Mouse (Mus musculus): ENCODE measurements at regions not wholly inside any gene's neighbourhood (a gene's known extent, or its start where the extent isn't known, plus 50 kb on each side); places are given as distances from the start of the nearest gene placed in this dataset.

DNA sequence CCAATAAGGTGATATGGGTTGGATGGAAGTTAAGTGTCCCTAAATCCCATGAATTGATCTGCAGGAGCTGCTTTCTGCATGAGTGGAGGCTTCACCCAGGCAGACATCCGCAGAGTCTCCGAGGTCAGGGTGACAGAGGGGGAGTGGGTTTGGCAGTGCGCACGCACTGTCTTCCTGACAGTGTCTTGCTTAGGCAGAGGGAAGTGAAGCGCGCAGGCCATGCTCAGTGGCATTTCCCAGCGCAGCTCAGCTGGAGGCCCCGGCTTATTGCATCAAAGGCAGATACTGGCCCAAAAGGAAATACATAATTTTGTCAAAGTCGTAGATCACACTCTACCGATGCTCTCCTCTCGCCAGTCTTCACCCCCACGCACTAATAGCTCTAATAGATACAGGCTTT is 252.7 kb upstream of the Dnajc24 start:
- DNase-seq: no peak

DNA sequence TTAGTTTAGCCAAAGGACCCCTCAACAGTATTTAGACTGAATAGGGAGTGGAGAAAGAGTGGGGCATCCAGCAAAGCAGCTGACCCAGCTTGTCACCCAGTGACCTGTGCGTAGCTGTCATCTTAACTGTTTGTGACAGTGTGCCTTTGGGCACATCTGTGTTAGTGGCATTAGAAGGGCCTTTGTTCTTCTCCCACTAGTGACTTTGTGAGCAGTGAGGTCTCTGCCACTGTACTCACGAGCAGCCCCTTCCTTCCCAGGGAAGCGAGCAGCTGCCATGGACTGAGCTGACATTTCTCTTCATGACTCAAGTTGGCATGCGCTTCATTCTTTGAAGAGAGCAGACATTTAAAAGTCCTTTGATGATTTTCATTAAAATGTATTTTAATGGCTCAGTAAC is 231.0 kb upstream of the Dnajc24 start:
- DNase-seq: no peak

DNA sequence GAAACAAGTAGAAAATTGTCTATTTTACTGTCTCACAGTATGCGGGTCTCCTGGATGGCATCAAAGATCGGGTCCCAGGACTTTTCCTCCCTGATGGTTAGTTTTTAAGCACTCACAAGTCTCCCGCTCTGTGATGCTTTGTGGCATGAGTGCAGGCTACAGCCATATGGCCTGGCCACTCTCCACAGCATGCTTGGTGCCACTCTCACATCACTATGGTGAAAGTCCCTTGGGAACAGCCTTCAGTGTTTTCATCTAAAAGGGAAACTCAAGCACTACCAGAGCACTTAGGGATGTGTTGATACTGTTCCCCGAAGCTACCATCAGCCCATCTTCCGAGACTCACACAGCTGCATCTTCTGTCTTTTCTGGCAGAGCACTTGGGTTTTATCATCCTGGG is 227.8 kb upstream of the Dnajc24 start:
- no peak for DNase-seq

GRCm38 (mm10) chr2:106230021-106230420 is 226.7 kb upstream of the Dnajc24 start:
- DNase-seq: no peak

- no peak for DNase-seq
These were observed 224.9 kb upstream of the Dnajc24 start for GRCm38 (mm10) chr2:106228249-106228648.

GRCm38 (mm10) chr2:106216169-106216568 is 212.8 kb upstream of the Dnajc24 start:
- DNase-seq: no peak

- DNase-seq: no peak
These were observed 210.4 kb upstream of the Dnajc24 start for GRCm38 (mm10) chr2:106213740-106214139.

- DNase-seq: no peak
These were observed 207.4 kb upstream of the Dnajc24 start for GRCm38 (mm10) chr2:106210773-106211172.

- DNase-seq: no peak
These were observed 205.5 kb upstream of the Dnajc24 start for GRCm38 (mm10) chr2:106208767-106209250.

DNA sequence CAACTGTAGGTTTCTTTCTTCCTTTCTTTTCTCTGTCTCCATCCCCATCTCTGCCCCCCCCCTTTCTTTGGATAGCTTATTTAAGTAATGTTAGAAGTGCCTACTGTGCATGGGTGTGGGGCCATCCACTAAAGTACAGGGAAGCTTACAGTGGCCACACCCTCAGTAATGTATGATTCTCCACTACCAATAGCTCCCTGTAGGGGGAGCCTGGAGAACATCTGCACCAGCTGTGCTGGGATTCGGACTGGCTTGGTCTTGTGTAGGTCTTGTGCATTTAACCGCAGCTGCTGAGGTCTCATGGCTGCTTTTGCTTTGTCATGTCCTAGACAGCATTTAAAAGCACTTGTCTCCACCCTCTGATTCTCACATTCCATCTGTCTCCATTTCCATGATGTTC is 196.8 kb upstream of the Dnajc24 start:
- DNase-seq: no peak

DNA sequence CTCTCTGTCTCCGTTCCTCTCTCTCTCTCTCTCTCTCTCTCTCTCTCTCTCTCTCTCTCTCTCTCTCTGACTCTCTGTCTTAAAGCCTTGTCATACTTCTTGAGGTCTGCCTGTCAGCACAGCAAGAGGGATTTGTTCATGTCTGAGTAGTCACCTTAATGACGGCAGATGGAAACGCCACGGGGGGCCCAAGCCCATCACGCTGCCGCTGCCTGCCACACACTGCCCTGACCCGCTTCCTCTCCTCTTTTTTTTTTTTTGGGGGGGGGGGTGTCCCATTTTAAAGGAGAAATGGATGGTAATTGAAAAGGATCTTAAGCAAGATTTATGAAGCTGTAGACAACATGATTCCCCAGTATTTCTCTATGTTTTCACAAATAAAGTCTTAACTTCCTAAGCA is 191.8 kb upstream of the Dnajc24 start:
- DNase-seq: no peak

DNA sequence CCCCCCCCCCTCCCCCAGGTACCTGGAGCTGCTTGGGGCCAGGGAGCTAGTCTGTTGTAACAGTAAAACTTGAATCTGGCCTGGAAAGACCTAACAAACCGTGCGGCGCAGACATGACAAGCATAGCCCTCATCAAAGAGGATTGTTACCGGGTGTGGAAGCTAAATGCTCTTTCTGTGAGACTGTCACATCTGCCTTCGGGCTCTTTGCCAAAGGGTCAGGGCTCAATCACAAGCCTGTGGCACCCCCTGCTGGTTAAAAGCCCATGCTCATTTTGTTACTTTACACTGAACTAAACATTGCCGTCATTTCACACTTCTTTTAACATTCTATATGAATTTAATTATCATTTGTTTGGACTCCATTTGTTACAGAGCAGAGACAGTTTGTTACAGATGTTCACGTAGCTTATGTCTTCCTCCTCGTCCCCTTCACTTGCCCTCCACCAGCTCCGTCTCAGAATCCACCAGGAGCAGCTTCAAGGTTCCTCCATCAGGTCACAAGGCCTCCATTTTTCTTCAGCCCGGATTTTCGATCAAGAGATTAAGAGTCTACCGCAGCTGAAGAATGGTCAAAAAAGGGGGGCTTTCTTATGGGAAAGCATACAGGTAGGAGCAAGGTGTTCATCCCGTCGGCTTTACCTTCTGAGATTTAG is 191.1 kb upstream of the Dnajc24 start:
- DNase-seq: peak; percentile 75

DNA sequence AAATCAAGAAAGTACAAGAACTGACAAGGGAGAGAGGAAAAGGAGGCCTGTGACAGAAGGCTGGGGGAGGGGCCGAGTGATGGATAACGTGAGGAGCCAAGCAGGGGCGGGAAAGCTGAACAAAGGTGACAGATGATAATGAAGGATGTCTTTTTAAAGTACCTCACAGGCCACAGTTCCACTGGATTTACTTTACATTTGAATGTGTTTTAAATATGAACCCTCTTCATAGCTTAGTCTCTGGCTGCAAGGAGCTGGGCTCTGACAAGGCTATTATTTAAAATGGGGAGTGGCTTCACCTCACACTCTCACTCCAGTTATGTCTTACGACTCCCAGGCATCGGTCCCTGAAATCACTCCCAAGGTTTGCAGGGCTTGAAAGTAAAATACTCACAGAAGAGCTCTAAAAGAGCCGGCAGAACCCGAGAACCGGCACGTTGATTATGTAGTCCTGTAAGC is 190.6 kb upstream of the Dnajc24 start:
- DNase-seq: no peak

DNA sequence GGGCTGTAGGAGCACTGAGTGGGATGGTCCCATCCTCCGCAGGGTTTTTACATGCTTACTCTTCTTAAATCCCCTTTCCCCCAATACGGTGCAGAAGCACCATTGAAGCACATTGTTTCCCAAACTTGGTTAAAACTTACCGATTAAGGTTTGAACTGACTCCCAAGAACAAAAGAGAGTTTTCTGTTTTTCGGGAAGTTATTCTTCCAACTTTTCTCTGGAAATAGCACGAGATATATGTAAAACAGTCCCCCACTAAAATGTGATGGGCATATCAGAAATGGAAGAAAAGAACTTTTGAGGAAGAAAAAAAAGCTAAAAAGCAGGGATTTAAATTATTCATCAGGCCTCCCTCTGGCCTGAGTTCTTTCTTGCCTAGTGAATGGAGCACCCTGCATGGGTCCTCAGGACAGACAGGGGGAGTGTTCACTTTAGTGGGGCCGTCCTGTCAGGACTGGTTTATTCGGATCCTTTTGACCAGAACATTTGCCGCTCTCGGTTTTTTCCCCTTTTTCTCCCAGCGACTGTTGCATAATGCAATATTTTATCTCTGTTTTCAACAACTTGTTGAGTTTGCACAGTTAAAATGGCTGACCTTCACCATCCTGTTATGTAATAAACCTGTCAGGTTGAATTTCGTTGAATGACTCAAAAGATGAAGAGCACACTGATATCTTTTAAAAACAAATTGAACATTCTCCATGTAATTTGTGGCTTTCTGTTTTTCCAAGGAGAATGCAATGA is 187.4 kb upstream of the Dnajc24 start:
- DNase-seq: no peak

- DNase-seq: no peak
These were observed 180.3 kb upstream of the Dnajc24 start for GRCm38 (mm10) chr2:106183651-106184050.

- no peak for DNase-seq
These were observed 178.7 kb upstream of the Dnajc24 start for GRCm38 (mm10) chr2:106182051-106182450.

DNA sequence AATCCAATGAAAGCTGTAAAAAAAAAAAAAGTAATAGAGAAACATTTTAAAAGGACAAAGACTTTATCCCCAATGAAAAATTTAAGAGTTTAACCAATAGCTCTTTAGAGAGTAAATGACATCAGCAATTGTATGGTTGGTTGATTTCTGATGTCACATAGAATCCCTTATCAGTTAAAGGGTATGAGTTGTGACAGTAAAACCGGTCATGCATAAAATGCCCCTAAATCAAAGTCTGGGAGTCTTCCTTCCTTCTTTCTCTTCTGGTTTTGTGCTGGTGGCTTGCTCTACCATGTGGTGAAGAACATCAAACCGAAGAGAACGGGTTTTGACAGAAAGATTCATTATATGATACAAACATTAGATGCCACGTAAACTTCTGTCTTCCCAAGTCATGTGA is 159.3 kb upstream of the Dnajc24 start:
- DNase-seq: no peak

GRCm38 (mm10) chr2:106161877-106162276 is 158.5 kb upstream of the Dnajc24 start:
- DNase-seq: no peak

DNA sequence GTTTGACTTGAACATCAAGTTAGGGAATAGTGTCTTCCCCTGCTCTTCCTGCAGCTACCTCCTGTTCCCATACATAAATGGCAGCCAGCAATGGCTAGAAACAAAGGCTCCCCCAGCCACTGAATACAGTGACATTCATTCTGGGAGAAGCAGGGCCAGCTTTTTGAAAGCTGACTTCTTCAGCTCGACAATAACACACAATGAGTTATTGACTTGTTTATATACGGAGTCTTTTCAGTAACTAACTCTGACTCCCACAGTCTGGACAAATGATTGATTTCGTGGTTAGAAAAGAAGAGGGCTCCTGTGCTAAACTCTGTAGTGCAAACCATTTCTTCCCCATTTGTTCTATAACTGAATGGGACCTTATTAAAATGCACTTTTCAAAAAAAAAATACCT is 146.4 kb upstream of the Dnajc24 start:
- no peak for DNase-seq

GRCm38 (mm10) chr2:106140931-106141330 is 137.6 kb upstream of the Dnajc24 start:
- DNase-seq: no peak

- DNase-seq: no peak
These were observed 97.7 kb upstream of the Dnajc24 start for GRCm38 (mm10) chr2:106101002-106101401.

DNA sequence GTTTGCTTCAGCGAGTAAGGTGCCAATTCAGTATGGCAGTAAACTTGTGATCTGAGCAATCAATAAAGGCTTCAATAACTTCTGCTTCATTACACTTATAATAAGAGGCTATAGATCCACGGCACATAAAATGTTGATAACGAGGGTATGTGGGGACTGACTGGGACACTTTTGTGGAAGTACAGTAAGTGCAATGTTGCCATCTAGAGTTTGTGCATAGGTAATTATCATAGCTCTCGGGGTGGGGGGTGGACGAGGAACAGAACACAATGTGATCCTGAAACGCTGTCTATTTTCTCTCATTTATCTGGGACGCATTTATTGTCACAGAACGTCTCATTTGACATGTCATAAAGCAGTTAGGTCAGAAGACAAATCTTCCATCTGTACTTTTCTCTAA is 82.8 kb upstream of the Dnajc24 start:
- DNase-seq: no peak

- DNase-seq: no peak
These were observed 80.8 kb upstream of the Dnajc24 start for GRCm38 (mm10) chr2:106083801-106084800.

All from kidney, adult 18-20 months (tissue).